Mouse (Mus musculus) CD8-positive naive resting alpha-beta T cell, adult 57 days (primary cell): ENCODE results near the gene Rictor. TPM values are rescaled to one million over a fixed set of nuclear protein-coding genes. Genes with fewer than 3 reads are reported as not detected.

Experiments
- total RNA-seq: library from RNA; stranded (reverse); gene quantifications from one replicate; pipeline ENCODE4 v1.2.4, GENCODE M21; 2023

Rictor gene
- total RNA-seq, result 140 TPM

DNA sequence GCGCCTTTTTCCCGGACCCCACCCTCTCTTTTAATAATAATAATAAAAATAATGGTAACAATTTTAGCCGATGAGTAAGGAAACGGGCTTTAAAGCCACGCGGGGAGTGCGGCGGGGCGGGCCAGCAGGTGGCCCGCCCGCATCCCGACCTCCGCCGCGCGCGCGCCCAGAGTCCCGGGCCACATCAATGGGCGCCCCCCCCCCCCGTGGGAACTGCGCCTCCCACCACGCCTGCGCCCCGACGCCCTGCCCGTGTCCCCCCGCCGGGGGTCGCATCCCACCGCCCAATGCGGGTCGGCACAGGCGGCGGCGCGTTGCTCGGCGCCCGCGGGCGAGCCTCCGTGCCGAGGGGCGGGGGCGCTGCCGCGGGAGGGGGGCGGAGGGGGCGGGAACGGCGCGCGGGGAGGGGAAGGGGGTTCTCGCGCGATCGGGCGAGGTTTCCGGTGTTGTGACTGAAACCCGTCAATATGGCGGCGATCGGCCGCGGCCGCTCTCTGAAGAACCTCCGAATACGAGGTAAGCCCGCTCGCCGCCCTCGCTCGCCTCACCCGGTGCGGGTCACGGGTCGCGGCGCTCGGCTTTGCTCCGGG, at the start of gene Rictor:
TSS of gene Rictor (plus strand) at position 444 of the 590 bp plus-strand sequence.

Other genes with a start within 250 kb of the Rictor start
- 681 TPM for gene Fyb, start 185.5 kb upstream of the Rictor start, total RNA-seq
- not detected for gene Osmr, start 166.6 kb downstream of the Rictor start, total RNA-seq